Mouse (Mus musculus) cerebral cortex, adult 2 months (tissue): ENCODE results near the gene Prkn.

Source experiments
- WGBS: fragments of 180-500 bp; shearing (Covaris S2); methylation state at CpG from one replicate; pipeline ENCODE4 v1.1.7; 2018; 5-methylcytosine and 5-hydroxymethylcytosine counted together

The Prkn gene

GRCm38 (mm10) chr17:12042561-12043256 is 1202.5 kb downstream of the Prkn start:
- 44% methylated on average over 14 of the region's 14 CpGs for WGBS

DNA sequence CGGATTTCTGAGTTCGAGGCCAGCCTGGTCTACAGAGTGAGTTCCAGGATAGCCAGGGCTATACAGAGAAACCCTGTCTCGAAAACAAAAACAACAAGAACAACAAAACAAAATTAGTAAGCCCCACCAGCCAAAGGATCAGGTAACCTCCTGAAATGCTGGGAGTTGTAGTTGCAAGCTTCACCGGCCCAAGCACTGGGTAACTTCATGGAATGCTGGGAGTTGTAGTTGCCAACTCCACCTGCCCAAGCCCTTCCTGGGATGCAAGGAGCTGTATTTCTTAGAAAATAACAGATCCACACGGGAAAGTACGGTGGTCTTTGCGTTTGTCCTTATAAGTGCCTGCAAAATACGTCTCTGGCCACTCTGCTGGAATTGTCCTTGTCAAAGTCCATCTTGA is 1204.0 kb downstream of the Prkn start:
- 88% methylated on average over 8 of the region's 8 CpGs for WGBS

DNA sequence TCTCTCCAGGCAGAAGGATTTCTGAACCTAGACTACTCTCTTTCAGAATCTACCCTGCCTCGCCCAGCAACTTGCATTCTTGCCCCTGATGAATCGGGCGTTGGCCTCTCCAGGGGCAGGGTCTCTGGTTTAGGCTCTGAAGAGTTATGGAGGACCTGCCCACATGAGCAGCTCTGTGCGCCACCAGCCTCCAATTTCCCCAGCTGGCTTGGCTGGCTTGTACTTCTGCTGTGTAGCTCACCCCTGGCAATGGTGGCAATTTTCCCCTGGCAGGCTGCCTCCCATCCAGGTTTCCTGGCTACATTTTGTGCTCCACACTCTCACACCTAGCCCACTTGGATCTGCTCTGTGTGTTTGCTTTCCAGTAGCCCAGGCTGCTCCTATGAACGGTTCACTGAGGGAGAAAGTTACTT is 1205.7 kb downstream of the Prkn start:
- 55% methylated on average over 5 of the region's 5 CpGs for WGBS

GRCm38 (mm10) chr17:12047032-12047431 is 1206.8 kb downstream of the Prkn start:
- WGBS, result 85% methylated on average over 7 of the region's 7 CpGs

DNA sequence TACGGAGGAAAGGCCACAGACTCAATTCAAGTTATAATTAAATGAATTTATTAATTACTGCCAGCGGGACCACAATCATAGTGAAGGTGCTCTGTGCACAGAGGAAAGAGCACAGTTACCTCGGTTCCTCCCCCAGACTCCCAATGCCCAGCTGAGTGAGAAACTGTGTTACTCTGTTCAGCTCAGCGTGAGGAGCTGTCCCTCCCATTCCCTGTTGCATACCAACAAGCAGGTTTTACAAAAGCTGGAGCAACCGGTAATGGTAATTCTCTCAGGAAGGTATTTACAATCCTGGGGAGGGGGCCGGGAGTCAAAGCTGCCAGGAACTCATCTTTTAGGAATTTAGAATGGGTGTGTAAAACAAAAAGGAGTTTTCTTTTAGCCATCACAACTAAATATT is 1207.3 kb downstream of the Prkn start:
- WGBS, result 79% methylated on average over 6 of the region's 6 CpGs

GRCm38 (mm10) chr17:12048695-12049490 is 1208.7 kb downstream of the Prkn start:
- 82% methylated on average over 9 of the region's 9 CpGs for WGBS

DNA sequence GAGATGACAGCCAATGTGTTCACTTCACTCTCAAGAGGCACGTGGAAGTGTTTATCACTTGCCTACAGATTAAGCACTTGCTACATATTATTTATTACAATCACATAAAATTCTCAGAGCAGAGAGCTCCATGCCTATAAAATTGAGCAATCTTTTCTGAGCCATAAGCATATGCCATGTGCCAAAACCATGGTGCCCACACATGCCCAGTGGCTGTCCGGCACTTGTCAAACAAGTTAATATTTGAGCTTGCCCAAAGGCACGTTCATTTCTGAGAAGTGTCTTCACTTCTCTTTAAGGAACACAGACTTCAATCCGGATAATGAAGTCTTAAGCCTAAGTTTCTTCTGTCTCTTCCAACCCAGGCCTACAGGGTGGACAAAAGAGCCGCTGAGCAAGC is 1210.1 kb downstream of the Prkn start:
- WGBS, result 91% methylated on average over 5 of the region's 5 CpGs

- WGBS, result 81% methylated on average over 3 of the region's 3 CpGs
Observed at GRCm38 (mm10) chr17:12051031-12051430, 1210.8 kb downstream of the Prkn start.

GRCm38 (mm10) chr17:12052651-12053050 is 1212.5 kb downstream of the Prkn start:
- WGBS, result 82% methylated on average over 12 of the region's 12 CpGs

- 83% methylated on average over 6 of the region's 6 CpGs for WGBS
Observed at GRCm38 (mm10) chr17:12059041-12059440, 1218.9 kb downstream of the Prkn start.

- WGBS, result 96% methylated on average over 10 of the region's 10 CpGs
Observed at GRCm38 (mm10) chr17:12061381-12061780, 1221.2 kb downstream of the Prkn start.

- 69% methylated on average over 3 of the region's 3 CpGs for WGBS
Observed at GRCm38 (mm10) chr17:12062861-12063260, 1222.7 kb downstream of the Prkn start.

DNA sequence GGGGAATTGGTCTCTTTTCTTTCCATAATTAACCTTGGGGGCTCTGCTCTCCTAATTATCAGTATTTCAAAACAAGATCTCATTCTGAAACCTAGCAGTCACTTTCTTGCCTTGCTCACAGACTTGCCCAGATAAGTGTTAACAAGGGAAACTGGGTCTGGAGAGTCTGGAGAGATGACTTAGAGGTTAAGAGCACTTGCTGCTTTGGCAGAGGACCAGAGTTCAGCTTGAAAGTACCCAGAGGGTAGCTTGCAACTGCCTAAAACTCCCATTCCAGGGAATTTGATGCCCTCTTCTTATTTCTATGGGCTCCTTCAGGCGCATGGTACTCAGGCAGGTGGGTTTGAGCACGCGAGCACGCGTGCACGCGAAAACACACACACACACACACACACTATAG is 1223.3 kb downstream of the Prkn start:
- over 99% methylated on average over 7 of the region's 7 CpGs for WGBS

DNA sequence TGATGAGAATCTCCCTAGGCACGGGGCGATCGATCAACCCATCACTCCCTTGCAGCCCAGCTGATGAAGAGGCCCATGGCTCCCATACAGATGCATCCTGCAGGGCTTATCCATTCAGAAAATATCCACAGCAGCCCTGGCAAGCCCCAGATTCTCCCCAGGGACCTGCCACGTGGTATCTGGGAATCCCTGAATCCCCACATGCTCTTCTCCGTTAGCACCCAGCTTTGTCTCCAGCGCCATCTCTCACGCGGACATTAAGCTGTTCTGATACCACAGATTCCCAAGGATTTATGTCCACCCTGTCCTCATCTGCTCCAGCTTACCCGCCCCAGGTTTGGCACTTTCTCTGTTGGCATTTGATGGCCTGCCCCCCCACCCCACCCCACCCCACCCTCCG is 1225.9 kb downstream of the Prkn start:
- 87% methylated on average over 10 of the region's 10 CpGs for WGBS

GRCm38 (mm10) chr17:12076816-12077215 is 1236.6 kb downstream of the Prkn start:
- 74% methylated on average over 2 of the region's 2 CpGs for WGBS

DNA sequence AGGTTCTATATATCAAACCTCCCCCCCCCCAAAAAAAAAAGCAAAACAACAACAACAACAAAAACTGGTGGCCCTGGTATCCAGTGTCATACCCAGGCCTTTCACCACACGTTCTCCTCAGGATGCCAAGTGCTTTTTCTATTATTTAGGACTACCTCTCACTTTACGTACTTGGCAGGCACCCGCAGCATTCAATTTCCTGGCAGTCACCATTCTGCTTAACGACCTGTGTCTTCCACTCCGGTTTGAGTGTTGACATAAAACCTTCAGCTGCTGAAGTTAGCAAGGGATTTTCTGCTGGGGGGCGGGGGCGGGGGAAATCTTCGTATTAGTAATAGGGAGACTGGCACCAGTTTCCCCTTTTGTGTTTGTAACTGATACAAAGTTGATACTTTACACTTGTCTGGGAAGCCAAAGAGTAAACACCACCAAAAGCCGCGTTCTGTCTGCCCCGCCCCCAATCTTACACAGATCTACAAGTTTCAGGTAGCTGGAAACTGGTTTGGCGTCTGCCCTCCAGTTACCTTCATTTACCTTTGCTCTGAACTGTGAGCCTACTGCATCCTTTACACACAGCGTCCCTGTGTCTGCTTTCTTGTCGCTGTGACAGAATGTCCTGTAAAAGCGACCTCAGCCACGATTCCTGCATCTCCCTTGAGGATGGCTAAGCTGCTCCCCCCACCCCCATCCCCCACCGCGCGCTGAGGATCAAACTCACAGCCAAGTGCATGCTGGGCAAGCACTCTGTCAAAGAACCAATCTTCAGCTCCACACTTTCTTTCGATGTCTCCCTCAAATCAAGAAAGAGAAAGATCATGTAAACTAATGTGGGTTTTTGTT is 1240.7 kb downstream of the Prkn start:
- 53% methylated on average over 20 of the region's 20 CpGs for WGBS

GRCm38 (mm10) chr17:12082201-12082600 is 1242.0 kb downstream of the Prkn start:
- WGBS, result 63% methylated on average over 5 of the region's 5 CpGs

- WGBS, result 69% methylated on average over 5 of the region's 5 CpGs
Observed at GRCm38 (mm10) chr17:12090261-12090927, 1250.2 kb downstream of the Prkn start.

DNA sequence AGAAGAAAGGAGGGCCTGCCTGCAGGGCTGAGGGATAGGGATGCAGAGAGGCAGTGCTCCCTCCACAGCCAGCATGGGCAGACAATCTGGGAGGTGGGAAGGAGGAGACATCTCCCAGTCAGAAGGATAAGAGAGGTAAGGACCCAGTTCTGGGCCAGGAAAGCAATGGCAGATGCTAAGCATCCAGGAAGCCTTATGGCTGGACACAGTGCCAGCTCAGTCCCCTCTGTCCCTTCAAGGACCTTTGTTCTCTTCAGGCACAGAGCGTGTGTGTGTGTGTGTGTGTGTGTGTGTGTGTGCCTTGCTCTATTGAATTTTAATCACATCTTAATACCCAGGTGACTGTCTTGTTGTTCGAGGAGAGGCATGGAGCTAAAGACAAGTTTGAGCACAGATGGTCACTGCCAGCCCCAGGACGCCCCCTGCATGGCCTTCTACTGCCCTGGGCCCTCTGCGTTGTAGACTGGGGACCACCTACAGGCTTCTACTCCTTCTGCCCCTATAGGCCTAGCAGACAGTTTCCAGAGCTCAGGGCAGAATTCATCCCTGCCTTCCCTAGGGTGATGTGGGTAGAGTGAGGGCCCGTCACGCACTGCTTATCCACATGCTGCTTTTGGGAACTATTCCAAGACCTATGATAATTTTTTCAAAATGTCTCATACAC is 1252.8 kb downstream of the Prkn start:
- 86% methylated on average over 6 of the region's 6 CpGs for WGBS

GRCm38 (mm10) chr17:12094016-12094415 is 1253.8 kb downstream of the Prkn start:
- WGBS, result 97% methylated on average over 1 of the region's 1 CpGs
